Mouse (Mus musculus): ENCODE data around the gene Il18r1.

Il18r1 gene

DNA sequence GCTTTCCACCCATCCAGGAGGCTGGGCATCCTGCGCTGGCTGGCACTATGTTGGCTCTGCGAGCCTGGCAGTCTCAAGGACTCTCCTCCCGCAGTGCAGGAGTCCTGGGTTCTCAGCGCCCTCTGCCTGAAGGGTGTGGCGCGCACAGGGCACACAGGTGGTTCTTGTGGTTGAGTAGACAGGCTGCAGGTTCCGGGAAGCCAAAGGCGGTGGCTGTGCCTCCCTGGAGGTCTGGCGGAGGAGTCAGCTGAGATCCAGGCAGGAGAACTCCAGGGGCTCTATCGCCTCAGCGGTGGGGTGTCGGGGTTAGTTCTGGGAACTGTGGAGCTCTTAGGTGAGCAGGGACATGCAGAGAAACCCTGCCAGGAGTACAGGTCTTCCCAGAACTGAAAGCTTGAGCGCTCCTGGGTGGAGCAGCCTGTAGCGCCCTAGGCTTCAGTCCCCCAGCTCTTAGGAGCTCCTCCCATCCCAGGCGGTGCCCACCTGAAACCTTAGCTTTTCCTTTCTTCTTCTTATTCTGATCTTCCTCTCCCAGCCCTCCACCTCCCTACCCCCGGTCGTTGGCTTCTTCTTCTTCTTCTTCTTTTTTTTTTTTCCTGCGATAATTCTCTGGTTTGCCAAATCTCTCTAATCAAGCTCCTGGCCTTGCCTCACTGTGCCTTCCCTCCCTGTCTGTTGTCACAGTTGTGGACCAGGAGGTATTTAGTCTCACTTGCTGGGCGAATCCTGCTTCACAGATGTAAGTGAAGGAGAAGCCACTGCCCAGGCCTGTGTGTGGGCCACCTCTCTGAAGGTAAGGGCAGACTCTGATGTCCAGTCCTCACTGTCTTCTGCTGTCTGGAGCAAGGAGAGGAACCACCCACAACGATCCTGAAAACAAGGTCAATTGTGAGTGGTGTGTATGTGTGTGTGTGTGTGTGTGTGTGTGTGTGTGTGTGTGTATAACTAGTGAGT is at the start of gene Il18r1:
Il18r1 (plus strand) TSS at position 76 of the 954 bp plus-strand sequence.
- DNase-seq: peak; percentile 88

DNA sequence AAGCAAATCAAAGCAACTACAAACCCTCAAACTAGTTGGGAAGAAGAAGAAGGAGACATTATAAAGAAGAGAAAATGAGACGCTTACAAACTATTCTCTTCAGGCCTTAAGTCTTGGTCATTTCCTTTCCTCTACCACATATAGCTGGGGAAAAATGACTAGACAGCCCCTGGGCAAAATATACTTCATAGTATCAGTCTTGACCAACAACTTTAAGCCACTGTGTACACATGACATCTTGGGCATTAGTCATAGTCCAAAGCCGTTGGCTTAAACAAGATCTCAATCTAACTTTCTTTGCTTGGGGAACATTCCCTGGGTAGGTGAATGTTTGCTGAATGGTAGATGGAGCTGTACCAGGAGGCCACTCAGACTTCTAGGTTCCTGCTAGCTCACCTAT is 48.3 kb upstream of the Il18r1 start:
- no peak for DNase-seq

DNA sequence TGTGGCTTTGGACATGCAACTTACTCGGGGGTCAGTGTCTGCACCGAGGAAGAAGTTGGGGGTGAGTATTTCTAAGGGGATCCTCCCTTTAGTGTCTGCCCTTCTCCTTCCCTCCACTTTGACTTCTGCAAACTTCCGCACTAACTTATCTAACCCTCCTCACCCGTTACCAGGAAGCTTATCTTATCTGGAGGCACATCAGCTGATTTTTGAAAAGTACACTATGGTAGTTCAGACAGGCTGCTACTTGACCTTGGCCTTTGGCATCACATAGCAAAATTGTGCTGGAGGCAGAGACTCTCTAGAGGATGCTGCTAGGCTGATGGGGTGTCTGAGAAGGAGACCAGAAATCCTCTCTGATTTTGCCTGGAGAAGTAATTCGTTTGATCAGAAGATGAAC is 46.8 kb upstream of the Il18r1 start:
- DNase-seq: no peak

- no peak for DNase-seq
These were observed 41.5 kb upstream of the Il18r1 start for GRCm38 (mm10) chr1:40423892-40424291.

DNA sequence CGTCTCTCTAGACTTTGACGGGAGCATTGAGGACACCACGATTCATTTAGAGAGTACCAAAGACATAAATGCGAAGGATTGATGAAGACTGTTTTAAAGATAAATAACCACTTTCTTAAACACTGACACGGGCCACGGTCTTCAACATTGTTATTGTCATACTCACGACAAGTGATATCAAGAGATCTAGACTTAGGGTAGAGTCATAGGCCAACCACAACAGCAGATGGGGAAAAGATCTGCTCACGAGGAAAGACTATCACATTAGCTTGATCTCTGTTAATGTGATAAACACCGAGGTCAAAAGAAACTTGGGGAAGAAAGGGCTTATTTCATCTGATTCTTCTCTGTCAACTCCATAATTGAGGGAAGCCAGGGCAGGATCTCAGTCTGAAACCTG is 38.1 kb upstream of the Il18r1 start:
- no peak for DNase-seq

- DNase-seq: no peak
These were observed 37.5 kb upstream of the Il18r1 start for GRCm38 (mm10) chr1:40427901-40428300.

DNA sequence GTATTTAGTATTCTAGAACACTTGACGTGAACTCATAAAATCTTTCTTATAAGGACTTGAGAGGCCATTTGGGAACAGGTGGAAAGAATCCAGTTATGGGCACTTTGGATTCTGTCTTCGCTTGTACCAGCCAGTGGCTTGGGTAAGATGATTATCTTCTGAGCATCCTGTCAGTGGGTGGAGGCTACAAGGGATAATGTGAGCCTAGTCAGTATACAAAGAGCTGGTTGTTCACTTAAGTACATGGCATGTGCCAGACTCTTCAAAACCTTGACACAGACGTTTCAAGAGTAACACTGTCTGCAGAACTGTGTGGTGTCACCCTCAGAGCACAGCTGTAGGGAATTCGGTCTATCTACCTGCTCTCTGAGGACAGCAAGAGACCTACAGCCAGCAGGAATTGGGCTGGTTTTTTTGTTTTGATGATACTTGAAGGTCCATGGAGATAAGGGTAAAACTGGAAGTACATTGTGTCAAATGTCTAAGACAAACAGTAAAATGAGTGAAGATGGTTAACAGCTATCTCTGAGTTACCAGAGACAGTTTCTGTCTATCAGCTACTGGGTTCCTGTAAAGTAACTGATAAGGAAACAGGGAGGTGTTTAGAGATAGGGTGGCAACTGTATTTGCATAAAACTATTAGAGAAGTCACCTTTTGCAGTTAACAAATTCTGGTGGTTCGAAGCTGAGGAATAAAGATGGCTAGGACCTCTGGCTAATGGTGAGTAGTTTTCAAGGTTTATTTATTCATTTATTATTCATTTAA is 36.3 kb upstream of the Il18r1 start, which contains the start of gene Il1rl1:
Il1rl1 (plus strand) TSS at position 661 of the 766 bp plus-strand sequence.
- DNase-seq: no peak

DNA sequence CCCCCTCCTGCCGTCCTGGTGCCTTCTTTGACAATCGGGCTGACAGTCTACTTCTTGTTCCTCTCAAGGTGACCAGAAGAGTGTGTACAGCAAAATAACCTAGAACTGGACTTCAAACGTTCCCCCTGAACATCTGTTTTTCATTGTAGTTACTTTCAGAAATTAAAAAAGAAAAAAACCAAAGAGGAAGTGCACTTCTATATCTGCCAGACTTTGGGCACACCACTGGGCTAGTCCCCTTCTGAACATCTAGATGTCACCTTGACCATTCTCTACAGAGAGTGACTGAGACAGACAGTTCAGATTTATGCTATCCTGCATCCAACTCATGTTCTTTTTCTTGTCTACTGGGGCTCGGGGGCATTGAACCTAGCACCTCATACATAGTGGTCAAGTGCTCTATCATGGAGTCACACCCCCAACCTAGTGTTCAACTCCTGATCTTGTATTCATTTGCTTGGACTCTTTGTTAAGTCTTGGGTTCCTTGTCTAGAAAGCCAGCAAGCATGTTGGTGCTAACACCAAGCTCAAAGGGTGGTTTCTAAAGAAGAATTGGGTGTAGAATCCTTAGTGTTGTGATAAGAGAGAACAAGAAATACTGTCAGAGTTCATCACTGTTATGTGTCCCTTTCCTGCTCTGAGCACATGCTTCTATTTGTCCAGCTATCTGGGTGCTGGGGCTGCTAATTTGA is 35.1 kb upstream of the Il18r1 start:
- no peak for DNase-seq

DNA sequence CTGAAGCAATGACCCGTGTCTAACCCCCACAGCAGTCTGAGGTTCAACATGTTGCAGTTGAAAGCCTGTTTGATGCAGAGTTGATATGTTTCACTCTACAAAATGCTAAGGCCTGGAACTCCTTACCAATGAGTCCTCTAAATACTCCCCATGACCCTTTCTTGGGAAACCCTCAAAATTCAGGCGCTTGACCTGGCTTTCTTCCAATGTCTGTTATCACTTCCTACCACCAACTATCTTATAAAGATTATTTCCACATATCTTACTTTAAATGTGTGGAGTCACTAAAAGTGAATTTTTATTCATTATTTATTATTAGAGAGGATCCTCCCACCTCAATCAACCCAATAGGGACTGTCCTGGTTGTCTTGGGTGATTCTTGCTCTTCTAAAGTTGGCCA is 33.2 kb upstream of the Il18r1 start:
- no peak for DNase-seq

- no peak for DNase-seq
These were observed 29.4 kb upstream of the Il18r1 start for GRCm38 (mm10) chr1:40435936-40436335.

- no peak for DNase-seq
These were observed 28.0 kb upstream of the Il18r1 start for GRCm38 (mm10) chr1:40437340-40437739.

GRCm38 (mm10) chr1:40439504-40439903 is 25.8 kb upstream of the Il18r1 start:
- DNase-seq: no peak

DNA sequence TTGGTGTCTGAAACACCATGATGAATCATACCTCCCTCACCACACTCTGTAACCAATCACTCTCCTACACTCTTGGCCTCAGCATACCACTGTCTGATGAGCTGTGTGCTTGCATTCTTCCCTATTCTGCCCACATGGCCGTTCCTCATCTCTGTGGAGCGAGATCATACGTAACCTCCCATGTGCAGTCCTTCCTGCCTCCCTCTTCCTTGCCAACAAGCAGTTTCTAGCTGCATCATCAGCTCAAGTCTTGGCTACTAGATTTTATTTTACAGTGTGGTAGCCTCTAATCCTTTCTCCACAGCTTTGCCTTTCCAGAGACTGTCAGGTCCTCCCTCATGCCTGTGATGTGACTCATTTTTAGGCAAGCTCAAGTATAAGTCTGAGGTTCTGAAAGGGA is 20.6 kb upstream of the Il18r1 start:
- DNase-seq: no peak

DNA sequence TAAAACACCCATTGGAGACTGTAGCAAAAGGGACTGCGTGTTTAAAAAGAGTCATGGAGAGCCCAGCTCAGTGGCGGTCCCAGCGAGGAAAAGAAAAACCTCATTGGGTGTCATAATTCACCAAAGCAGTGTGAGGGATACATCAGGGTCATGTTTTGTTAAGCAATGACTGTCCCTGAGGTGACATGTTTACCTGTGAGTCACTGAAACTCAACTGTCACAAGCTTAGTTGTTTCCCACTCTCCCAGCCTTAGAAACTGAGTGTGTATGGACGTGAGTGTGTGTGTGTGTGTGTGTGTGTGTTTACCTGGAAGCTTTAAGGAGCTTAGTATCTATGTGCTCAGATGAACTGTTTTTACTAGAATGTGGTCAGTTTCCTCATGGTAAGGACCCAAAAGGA is 2.0 kb downstream of the Il18r1 start:
- no peak for DNase-seq

- DNase-seq: peak; percentile 73
These were observed 3.5 kb downstream of the Il18r1 start for GRCm38 (mm10) chr1:40468805-40469204.

GRCm38 (mm10) chr1:40469900-40470299 is 4.5 kb downstream of the Il18r1 start:
- no peak for DNase-seq

GRCm38 (mm10) chr1:40472401-40472800 is 7.0 kb downstream of the Il18r1 start:
- DNase-seq: no peak

GRCm38 (mm10) chr1:40473640-40474039 is 8.3 kb downstream of the Il18r1 start:
- peak; percentile 59 for DNase-seq

DNA sequence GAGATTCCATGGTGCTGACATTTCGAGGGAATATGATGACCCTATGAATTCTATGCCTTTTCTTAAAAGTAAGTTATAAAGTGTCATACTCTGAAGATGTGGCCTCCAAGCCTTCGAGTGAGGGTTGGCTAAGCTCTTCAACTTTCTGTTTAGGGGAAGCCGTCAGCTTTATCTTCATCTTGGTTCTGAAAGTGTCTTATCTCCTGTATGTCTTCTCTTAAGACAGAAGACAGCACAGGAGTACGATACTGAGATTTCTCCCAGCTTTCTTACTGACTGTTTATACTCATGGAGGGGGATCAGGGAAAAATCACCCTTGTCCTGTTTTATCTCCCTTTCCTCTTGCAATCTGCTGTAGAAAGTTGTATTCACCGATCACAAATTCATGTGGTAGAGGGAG is 9.0 kb downstream of the Il18r1 start:
- no peak for DNase-seq

DNA sequence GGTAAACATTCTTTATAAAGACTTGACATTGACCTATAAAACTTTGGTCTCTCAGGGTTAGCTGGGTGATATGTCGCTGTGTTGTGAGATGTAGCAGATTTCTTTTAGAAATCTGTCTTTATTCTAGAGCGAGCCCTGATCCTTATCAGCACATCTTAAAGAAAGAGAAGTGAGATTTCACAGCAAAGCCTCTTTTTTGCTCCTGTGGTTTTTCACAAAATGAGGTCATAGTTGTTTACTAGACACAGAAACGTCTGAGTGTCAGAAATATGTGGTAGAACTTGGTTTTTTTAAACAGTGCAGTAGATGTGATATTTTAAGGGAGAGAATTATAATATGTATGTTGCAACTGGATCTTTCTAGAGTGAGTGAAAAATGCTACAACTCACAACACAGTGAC is 10.3 kb downstream of the Il18r1 start:
- peak; percentile 37 for DNase-seq

GRCm38 (mm10) chr1:40476756-40477155 is 11.4 kb downstream of the Il18r1 start:
- no peak for DNase-seq

DNA sequence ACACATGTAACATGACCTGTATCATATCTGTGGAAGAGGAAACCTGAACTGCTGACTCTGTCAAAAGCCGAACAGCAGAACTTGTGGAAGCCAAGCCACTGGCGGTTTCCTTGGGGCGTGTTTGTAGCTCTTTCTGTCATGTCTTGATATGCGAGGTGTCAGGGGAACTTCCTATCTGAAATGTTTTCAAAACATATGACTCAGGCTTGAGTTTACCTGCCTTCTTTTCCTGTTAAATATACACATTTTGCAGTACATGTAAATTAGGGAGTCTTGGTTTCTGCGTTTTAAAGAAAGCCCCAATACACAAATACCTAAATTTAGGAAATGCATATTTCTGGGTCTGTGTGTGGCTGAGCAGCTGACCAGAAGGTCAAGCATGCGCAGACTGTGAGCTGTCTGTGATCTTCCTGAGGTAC is 14.2 kb downstream of the Il18r1 start:
- no peak for DNase-seq

DNA sequence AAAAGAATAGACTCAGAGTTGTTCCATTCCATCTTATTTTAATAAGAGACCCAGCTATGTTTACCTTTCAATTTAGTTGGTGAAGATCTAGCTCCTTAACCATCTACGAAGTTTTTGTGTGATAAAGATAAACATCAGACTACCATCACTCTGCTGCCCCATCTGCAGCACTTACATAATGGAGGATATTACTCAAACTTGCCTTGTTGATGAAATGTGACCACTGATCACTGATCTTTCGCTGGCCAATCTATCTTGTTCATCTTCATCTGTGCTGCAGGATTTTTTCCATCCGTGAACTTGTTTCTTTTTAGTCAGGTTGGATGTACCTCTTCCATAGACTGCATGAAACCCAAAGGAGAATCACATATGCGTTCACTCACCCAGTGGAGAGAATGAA is 29.2 kb downstream of the Il18r1 start:
- DNase-seq: no peak
